Mouse (Mus musculus) liver, adult 2 months (tissue): Measurements from ENCODE around the gene Terf2. TPM values are rescaled to one million over a fixed set of nuclear protein-coding genes. Genes with fewer than 3 reads are reported as not detected.

Experiments
- DNase-seq: peaks from one replicate; pipeline ENCODE4 v3.0.0-alpha.2; 2011; ENCODE audit warnings: low read depth, low spot score; ENCODE audit errors: extremely low read depth
- H3K27ac ChIP-seq: fragments of 200-500 bp; replicated peaks from 2 replicates; pipeline ENCODE4 v1.5.1; 2012; ENCODE audit warnings: low read depth, mild to moderate bottlenecking, control low read depth, inconsistent platforms, low read length; ENCODE audit not compliant: insufficient read depth
- H3K27me3 ChIP-seq: fragments of 200-500 bp; 2 replicates; pipeline ENCODE4 v1.6.1; 2012; ENCODE audit warnings: mild to moderate bottlenecking, moderate library complexity, low read length, inconsistent platforms; ENCODE audit not compliant: control insufficient read depth, insufficient read depth
- H3K36me3 ChIP-seq: fragments of 200-500 bp; 2 replicates; pipeline ENCODE4 v1.6.1; 2012; ENCODE audit warnings: low read length, inconsistent platforms; ENCODE audit not compliant: control insufficient read depth, insufficient read depth
- H3K4me1 ChIP-seq: fragments of 200-500 bp; 2 replicates; pipeline ENCODE4 v1.6.1; 2011; ENCODE audit warnings: low read length; ENCODE audit not compliant: control insufficient read depth, insufficient read depth
- H3K4me3 ChIP-seq: fragments of 200-500 bp; 2 replicates; pipeline ENCODE4 v1.5.1; 2011; ENCODE audit warnings: low read depth, mild to moderate bottlenecking, control low read depth, low read length, moderate library complexity; ENCODE audit not compliant: insufficient read depth
- H3K79me2 ChIP-seq: fragments of 200-500 bp; 2 replicates; pipeline ENCODE4 v1.6.1; 2012; ENCODE audit warnings: inconsistent platforms, mild to moderate bottlenecking, low read length, moderate library complexity; ENCODE audit not compliant: control insufficient read depth, insufficient read depth
- H3K9ac ChIP-seq: fragments of 200-500 bp; 2 replicates; pipeline ENCODE4 v1.6.1; 2012; ENCODE audit warnings: low read depth, mild to moderate bottlenecking, control low read depth, inconsistent platforms, low read length
- CTCF ChIP-seq: fragments of 200-500 bp; IDR thresholded peaks from 2 replicates; pipeline ENCODE4 v1.5.1; 2011; ENCODE audit warnings: low read depth, low read length, control low read depth
- POLR2A ChIP-seq: fragments of 200-500 bp; IDR thresholded peaks from 2 replicates; pipeline ENCODE4 v1.6.1; 2011; ENCODE audit warnings: low read length, control low read depth; ENCODE audit not compliant: insufficient read depth; ENCODE audit errors: extremely low read depth
- WGBS: fragments of 180-500 bp; shearing (Covaris S2); methylation state at CpG from one replicate; pipeline ENCODE4 v1.1.7; 2018; 5-methylcytosine and 5-hydroxymethylcytosine counted together
- polyA plus RNA-seq: library from polyadenylated mRNA; depleted of rRNA; stranded (reverse); fragments of >200 nt; gene quantifications from 2 replicates; pipeline ENCODE4 v1.2.3, GENCODE M21; 2012; rRNA removed
- total RNA-seq: library from RNA; depleted of rRNA; stranded (reverse); fragments of >200 nt; gene quantifications from 2 replicates; pipeline ENCODE4 v1.2.3, GENCODE M21; 2014; rRNA removed

The Terf2 gene
- total and polyA plus RNA-seq, 2 experiments, result 3.3 to 4.0 TPM

DNA sequence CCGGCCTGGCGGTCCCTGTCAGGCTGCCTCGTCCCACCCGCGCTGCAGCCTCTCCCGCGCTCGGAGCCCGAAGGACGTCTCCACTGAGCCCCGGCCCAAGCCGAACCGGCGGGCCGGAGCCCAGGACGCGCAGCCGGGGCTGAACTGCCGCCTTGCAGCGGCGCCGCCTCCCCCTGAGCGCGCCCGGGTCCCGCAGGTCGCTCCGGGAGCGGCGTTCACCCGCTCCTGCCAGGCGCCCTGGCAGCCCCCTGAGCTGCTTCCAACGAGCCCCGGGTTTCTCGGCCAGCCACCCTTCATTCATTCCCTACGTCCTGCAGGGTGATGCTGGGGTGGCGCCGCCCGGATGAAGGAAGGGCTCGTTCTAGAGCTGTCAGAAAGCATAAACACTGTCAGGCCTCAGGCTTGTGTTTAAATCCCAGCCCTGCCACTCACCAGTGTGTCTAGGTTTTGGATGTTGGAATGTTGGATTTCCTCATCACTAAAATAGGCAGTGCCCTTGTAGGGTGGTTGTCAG lies 64.7 kb downstream of the Terf2 start:
- peak overlapping the region; percentile 99 for H3K9ac ChIP-seq
- peak overlapping the region; percentile 30; the same call in 1 of the 2 replicates for H3K27ac ChIP-seq
- peaks cover 2% of the 10 kb centered on the region for H3K4me1 ChIP-seq
- under 1% methylated on average over 39 of the region's 40 CpGs for WGBS
- TF ChIP-seq CTCF (no peak), POLR2A (no peak)
- no peaks in the 10 kb centered on the region for H3K36me3 ChIP-seq
- no peaks in the 10 kb centered on the region for H3K27me3 ChIP-seq
- H3K4me3 ChIP-seq, result peak overlapping the region; percentile 95
- no peak for DNase-seq
- H3K79me2 ChIP-seq, result peaks cover 19% of the 10 kb centered on the region

DNA sequence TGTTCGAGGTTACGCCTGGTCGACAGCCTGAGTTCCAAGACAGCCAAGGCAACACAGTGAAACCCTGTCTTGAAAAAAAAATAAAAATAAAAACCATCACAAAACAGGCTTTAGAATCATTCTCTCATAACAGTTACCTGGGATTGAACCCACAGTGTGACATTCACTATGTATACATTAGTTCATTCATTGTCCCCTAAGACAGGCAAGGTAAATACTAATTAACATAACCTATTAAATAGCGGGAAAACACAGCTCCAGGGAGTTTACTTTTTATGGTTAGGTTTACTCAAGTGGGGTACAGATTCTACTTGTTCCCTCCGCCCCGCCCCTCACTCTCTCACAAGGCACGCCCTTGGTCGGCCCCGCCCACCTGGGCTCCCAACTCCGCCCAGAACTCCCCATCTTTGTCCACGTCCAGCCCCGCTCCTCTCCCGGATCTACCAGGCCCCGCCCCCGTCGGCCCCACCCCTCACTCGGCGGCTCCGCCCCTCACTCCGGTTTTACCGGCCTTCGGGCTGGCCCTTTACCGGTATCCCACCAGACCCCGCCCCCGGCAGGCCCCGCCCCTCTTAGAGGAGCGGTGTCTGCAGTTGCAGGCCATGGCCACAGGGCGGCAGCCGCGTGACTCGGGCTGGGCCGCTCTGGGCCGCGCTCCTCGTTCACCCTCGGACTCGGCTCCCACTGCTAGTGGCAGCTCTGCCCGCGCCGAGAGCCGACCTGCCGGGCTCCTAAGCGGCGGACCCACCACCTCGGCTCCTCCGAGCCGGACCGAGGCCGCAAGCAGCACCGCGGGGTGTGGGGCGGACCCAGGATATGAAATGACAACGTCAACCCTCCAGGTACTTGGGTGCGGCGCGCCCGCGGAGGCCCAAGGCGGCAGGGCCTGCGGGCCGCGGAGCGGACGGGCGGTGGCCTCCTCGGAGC lies 65.4 kb downstream of the Terf2 start, which contains the start of gene Vps4a:
TSS of gene Vps4a (plus strand) at position 573 of the 927 bp plus-strand sequence.
- Histone ChIP-seq H3K9ac (peak within 1 kb of the TSS; percentile 99), H3K27me3 (no peaks in the 10 kb centered on the region), H3K4me3 (peak within 1 kb of the TSS; percentile 95), H3K4me1 (peaks cover 2% of the 10 kb centered on the region), H3K79me2 (peaks cover 19% of the 10 kb centered on the region), H3K36me3 (no peaks in the 10 kb centered on the region), H3K27ac (peak within 1 kb of the TSS; percentile 30; the same call in 1 of the 2 replicates)
- TF ChIP-seq POLR2A (peak; percentile 56; the same call in 1 of the 2 replicates), CTCF (peak; percentile 86)
- 5% methylated on average over 64 of the region's 66 CpGs for WGBS
- DNase-seq, result peak; percentile 77

DNA sequence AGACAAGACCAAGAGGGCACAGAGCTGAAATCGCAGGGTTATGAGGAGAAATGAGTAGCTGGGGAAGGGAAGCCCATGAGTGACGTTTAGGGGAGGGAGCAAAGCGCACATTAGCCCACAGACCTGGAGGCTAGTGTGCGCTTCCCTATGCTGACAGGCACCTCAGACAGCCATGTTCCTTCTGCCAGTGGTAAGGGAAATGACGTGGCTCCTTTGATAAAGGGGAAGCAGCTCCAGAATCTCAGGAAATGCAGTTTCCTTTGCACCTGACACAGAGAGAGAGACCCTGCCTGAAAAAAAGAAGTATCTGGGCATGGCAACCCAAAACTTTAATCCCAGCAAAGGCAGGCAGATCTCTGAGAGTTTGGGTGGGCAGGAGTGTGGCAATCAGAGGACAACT lies 66.3 kb downstream of the Terf2 start:
- WGBS, result 78% methylated on average over 5 of the region's 5 CpGs
- DNase-seq, result no peak
- no peak for TF ChIP-seq POLR2A
- TF ChIP-seq CTCF, result no peak

DNA sequence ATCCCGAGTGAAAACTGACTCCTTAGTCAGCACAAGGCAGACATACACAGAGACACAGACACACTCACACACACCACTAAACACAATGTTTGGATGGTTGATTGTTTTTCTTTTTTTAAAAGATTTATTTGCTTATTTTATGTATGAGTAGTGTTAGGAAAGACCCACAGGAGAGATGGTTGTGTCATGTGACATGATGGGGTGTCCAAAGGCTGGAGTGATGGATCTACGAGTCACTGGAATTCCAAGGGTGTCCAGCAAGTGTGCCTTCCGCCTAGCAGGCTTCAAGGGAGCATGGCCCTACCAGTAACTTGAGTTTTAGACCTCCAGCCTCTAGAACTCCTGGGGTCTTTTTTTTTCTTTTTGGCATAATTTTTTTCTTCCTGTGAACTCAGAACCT lies 67.0 kb downstream of the Terf2 start:
- no peaks in the 10 kb centered on the region for H3K27me3 ChIP-seq
- no peak overlapping the region for H3K9ac ChIP-seq
- 90% methylated on average over 3 of the region's 3 CpGs for WGBS
- no peak overlapping the region for H3K4me3 ChIP-seq
- H3K27ac ChIP-seq, result no peak overlapping the region
- no peak for DNase-seq
- TF ChIP-seq POLR2A (no peak), CTCF (no peak)
- no peaks in the 10 kb centered on the region for H3K36me3 ChIP-seq
- H3K4me1 ChIP-seq, result peaks cover 2% of the 10 kb centered on the region
- H3K79me2 ChIP-seq, result peaks cover 16% of the 10 kb centered on the region

More for the DNA sequence above, 66.3 kb downstream of the Terf2 start:
- no peak overlapping the region for H3K4me3 ChIP-seq
- H3K27ac ChIP-seq, result no peak overlapping the region
- H3K9ac ChIP-seq, result no peak overlapping the region
- H3K4me1 ChIP-seq, result peaks cover 2% of the 10 kb centered on the region
- H3K36me3 ChIP-seq, result no peaks in the 10 kb centered on the region
- H3K79me2 ChIP-seq, result peaks cover 19% of the 10 kb centered on the region
- no peaks in the 10 kb centered on the region for H3K27me3 ChIP-seq

DNA sequence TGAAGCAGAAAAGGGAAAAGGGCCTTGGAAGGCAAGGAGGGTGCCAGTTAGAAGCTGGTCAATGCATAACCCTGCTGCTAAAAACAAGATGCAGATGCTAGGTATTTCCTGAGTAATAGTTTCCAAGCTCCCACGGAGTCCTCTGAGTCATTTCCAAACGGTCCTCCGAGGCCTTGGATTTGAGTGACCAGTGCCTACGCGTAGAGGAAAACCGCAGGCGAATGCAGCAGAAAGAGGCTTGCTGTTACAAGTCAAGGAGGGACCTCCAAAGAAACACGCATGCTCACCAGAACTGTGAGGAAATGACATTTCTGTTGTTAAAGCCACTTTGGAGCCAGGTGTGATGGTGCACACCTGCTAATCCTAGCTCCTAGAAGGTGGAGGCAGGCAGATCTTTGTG lies 72.9 kb downstream of the Terf2 start:
- no peaks in the 10 kb centered on the region for H3K27me3 ChIP-seq
- WGBS, result 90% methylated on average over 8 of the region's 8 CpGs
- no peaks in the 10 kb centered on the region for H3K4me1 ChIP-seq
- no peaks in the 10 kb centered on the region for H3K79me2 ChIP-seq
- no peak overlapping the region for H3K9ac ChIP-seq
- H3K27ac ChIP-seq, result no peak overlapping the region
- H3K36me3 ChIP-seq, result no peaks in the 10 kb centered on the region
- TF ChIP-seq CTCF (no peak), POLR2A (no peak)
- no peak overlapping the region for H3K4me3 ChIP-seq
- no peak for DNase-seq

Other genes starting within 250 kb of the Terf2 start
- gene Has3, start 226.3 kb downstream of the Terf2 start, total RNA-seq, result 0.07 TPM in 1 of 2 replicates, not detected in the other
- gene Has3, start 226.3 kb downstream of the Terf2 start, polyA plus RNA-seq, result 0.02 TPM in 2 replicates
- 8.0 and 9.3 TPM in 2 replicates for gene Utp4, start 202.9 kb downstream of the Terf2 start, total RNA-seq
- gene Utp4, start 202.9 kb downstream of the Terf2 start, polyA plus RNA-seq, result 11.8 and 14.9 TPM in 2 replicates
- gene Sntb2, start 160.8 kb downstream of the Terf2 start, total RNA-seq, result 3.0 and 4.9 TPM in 2 replicates
- 1.6 TPM in 2 replicates for gene Sntb2, start 160.8 kb downstream of the Terf2 start, polyA plus RNA-seq
- gene Vps4a, start 65.3 kb downstream of the Terf2 start, total RNA-seq, result 11.2 and 11.5 TPM in 2 replicates
- 9.5 and 9.7 TPM in 2 replicates for gene Vps4a, start 65.3 kb downstream of the Terf2 start, polyA plus RNA-seq
- 19.5 and 26.6 TPM in 2 replicates for gene Pdf, start 47.9 kb downstream of the Terf2 start, total RNA-seq
- gene Pdf, start 47.9 kb downstream of the Terf2 start, polyA plus RNA-seq, result 32.9 and 42.7 TPM in 2 replicates
- 11.6 and 13.3 TPM in 2 replicates for gene Cog8, start 39.9 kb downstream of the Terf2 start, total RNA-seq
- gene Cog8, start 39.9 kb downstream of the Terf2 start, polyA plus RNA-seq, result 17.5 and 27.0 TPM in 2 replicates
- 16.0 and 21.8 TPM in 2 replicates for gene Nip7, start 39.7 kb downstream of the Terf2 start, total RNA-seq
- gene Nip7, start 39.7 kb downstream of the Terf2 start, polyA plus RNA-seq, result 17.8 and 26.2 TPM in 2 replicates
- 2.0 TPM in 1 of 2 replicates, not detected in the other for gene Tmed6, start 30.9 kb downstream of the Terf2 start, total RNA-seq
- gene Tmed6, start 30.9 kb downstream of the Terf2 start, polyA plus RNA-seq, result not detected in 2 replicates
- 253 and 256 TPM in 2 replicates for gene Cyb5b, start 54.1 kb upstream of the Terf2 start, total RNA-seq
- 223 and 265 TPM in 2 replicates for gene Cyb5b, start 54.1 kb upstream of the Terf2 start, polyA plus RNA-seq
- 9.4 and 11.5 TPM in 2 replicates for gene Nfat5, start 196.9 kb upstream of the Terf2 start, total RNA-seq
- 5.6 and 9.7 TPM in 2 replicates for gene Nfat5, start 196.9 kb upstream of the Terf2 start, polyA plus RNA-seq